Mouse (Mus musculus): ENCODE data around the gene Olfr272. TPM values are rescaled to one million over a fixed set of nuclear protein-coding genes. Genes with fewer than 3 reads are reported as not detected.

The Olfr272 gene
- polyA plus RNA-seq, 1 experiment = not detected

DNA sequence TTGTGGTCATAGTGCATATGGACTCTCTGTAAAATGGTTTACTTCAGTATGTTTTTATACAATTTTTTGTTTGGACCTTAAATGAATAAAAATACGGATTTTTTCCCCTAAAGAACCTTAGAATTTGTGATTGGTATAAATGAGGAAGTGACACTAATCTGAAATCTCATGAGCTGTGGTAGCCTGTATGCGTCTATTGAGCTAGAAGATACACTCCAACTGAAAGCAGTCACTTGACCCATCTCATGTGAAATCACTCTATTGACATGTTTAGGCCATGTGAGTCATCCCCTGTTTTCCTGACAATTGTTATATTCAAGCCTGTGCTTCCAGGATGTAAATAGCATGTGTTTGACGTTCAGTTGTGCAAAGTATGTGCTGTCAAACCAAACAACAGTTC lies 9.4 kb downstream of the Olfr272 start:
- Histone ChIP-seq H3K4me1 (ENCODE audit: control insufficient read depth, insufficient read depth, low read length) (no peaks in the 10 kb centered on the region), H3K27ac (ENCODE audit: insufficient read depth, low read depth, low read length) (no peak overlapping the region), H3K4me3 (ENCODE audit: insufficient read depth, low read depth, low read length) (no peak overlapping the region)
- no peak for TF ChIP-seq POLR2A (IDR thresholded peaks at IDR 0.05; ENCODE audit: insufficient read depth, low read depth, low read length)
- TF ChIP-seq CTCF (IDR thresholded peaks at IDR 0.05; ENCODE audit: insufficient read depth, low read depth, low read length) = no peak
- WGBS = 74% methylated on average over 3 of the region's 3 CpGs

DNA sequence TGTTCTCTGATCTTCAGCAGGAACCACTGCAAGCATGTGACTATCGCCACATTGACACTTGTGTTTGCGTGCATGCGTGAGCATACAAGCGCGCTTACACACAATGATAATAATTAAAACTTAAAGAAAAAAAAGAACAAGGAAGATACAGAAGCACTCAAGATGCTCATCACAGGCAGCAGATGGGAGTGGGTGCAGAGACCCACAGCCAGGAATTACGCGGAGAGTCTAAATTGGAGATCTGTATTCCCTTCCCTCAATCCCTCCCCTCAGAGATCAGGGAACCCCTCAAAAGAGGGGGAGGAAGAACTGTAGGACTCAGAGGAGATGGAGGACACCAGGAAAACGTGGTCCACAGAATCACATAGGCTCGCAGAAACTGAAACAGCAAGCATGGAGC lies 54.8 kb downstream of the Olfr272 start:
- Histone ChIP-seq H3K4me3 (ENCODE audit: insufficient read depth, low read depth, low read length) (no peak overlapping the region), H3K4me1 (ENCODE audit: control insufficient read depth, insufficient read depth, low read length) (no peaks in the 10 kb centered on the region), H3K27ac (ENCODE audit: insufficient read depth, low read depth, low read length) (no peak overlapping the region)
- TF ChIP-seq POLR2A (IDR thresholded peaks at IDR 0.05; ENCODE audit: insufficient read depth, low read depth, low read length) (no peak), CTCF (IDR thresholded peaks at IDR 0.05; ENCODE audit: insufficient read depth, low read depth, low read length) (no peak)
- WGBS = 84% methylated on average over 9 of the region's 9 CpGs

Other genes starting within 250 kb of the Olfr272 start
- not detected in 2 replicates for gene Olfr275, start 104.6 kb downstream of the Olfr272 start, polyA plus RNA-seq (2012; ENCODE audit: insufficient read depth, insufficient read length, low replicate concordance, missing spikeins)
- gene Olfr273, start 59.9 kb downstream of the Olfr272 start, polyA plus RNA-seq (2012; ENCODE audit: insufficient read depth, insufficient read length, low replicate concordance, missing spikeins) = not detected in 2 replicates
- gene Olfr270, start 45.4 kb upstream of the Olfr272 start, polyA plus RNA-seq (2012; ENCODE audit: insufficient read depth, insufficient read length, low replicate concordance, missing spikeins) = not detected in 2 replicates
- gene Nipsnap3a, start 70.1 kb upstream of the Olfr272 start, polyA plus RNA-seq (2012; ENCODE audit: insufficient read depth, insufficient read length, low replicate concordance, missing spikeins) = not detected in 2 replicates
- not detected in 2 replicates for gene Nipsnap3b, start 92.7 kb upstream of the Olfr272 start, polyA plus RNA-seq (2012; ENCODE audit: insufficient read depth, insufficient read length, low replicate concordance, missing spikeins)
- gene Abca1, start 240.7 kb upstream of the Olfr272 start, polyA plus RNA-seq (2012; ENCODE audit: insufficient read depth, insufficient read length, low replicate concordance, missing spikeins) = 44.5 and 149 TPM in 2 replicates